Mouse (Mus musculus) stomach, postnatal 0 days (tissue): Measurements from ENCODE around the gene Gm10642.

Experiments
- CTCF ChIP-seq: IDR thresholded peaks from 2 replicates; pipeline ENCODE4 v1.5.1; 2016; ENCODE audit warnings: antibody characterized with exemption, low read depth, mild to moderate bottlenecking, moderate library complexity
- EP300 ChIP-seq: optimal IDR thresholded peaks from 2 replicates; pipeline ENCODE3; 2016; ENCODE audit warnings: antibody characterized with exemption

GRCm38 (mm10) chr9:70673656-70674055 is 17.6 kb downstream of the Gm10642 start:
- TF ChIP-seq EP300 = no peak
- TF ChIP-seq CTCF = no peak
